Mouse (Mus musculus): ENCODE measurements at regions not wholly inside any gene's neighbourhood (a gene's known extent, or its start where the extent isn't known, plus 50 kb on each side); places are given as distances from the start of the nearest gene placed in this dataset.

- TF ChIP-seq CTCF (IDR thresholded peaks at IDR 0.05 in 2 of 3, conservative IDR thresholded peaks at IDR 0.05 in 1 of 3; ENCODE audit: control insufficient read depth in 1 of 3, insufficient read depth in 1 of 3, low read depth in 2 of 3, low read length in 3 of 3, poor library complexity in 1 of 3, severe bottlenecking in 1 of 3): no peak
- TF ChIP-seq ZC3H11A (IDR thresholded peaks at IDR 0.05; ENCODE audit: low read depth, low read length): no peak
- no peak for TF ChIP-seq NRF1 (IDR thresholded peaks at IDR 0.05; ENCODE audit: insufficient read depth, low read depth, low read length, poor library complexity, severe bottlenecking)
- no peak for TF ChIP-seq TBP (IDR thresholded peaks at IDR 0.05; ENCODE audit: low read depth, low read length)
- no peak for TF ChIP-seq BHLHE40 (IDR thresholded peaks at IDR 0.05; ENCODE audit: borderline replicate concordance, low read depth, low read length)
- no peak for TF ChIP-seq GATA1 (IDR thresholded peaks at IDR 0.05; ENCODE audit: low read depth, low read length)
- TF ChIP-seq USF1 (IDR thresholded peaks at IDR 0.05; ENCODE audit: low read depth, low read length): no peak
- TF ChIP-seq TAL1 (IDR thresholded peaks at IDR 0.05; ENCODE audit: low read length): no peak
- no peak for TF ChIP-seq POLR2AphosphoS2 (IDR thresholded peaks at IDR 0.05; ENCODE audit: low read length)
- no peak for TF ChIP-seq POLR2A (IDR thresholded peaks at IDR 0.05; ENCODE audit: control insufficient read depth in 1 of 2, insufficient read depth in 1 of 2, low read depth in 1 of 2, low read length in 2 of 2, poor library complexity in 1 of 2)
Measured at GRCm38 (mm10) chr1:103421638-103422001, 1346.7 kb upstream of the Cdh20 start.
